Mouse (Mus musculus) lung, postnatal 0 days (tissue): ENCODE results near the gene Prokr2. TPM values are rescaled to one million over a fixed set of nuclear protein-coding genes. Genes with fewer than 3 reads are reported as not detected.

Experiments
- ATAC-seq: fragments of 200-750 bp; cut with Nextera tagmentation; 2 replicates; pipeline ENCODE4 v1.8.0; 2017; ENCODE audit warnings: moderate library complexity
- DNase-seq: peaks from one replicate; pipeline ENCODE4 v3.0.0-alpha.2; 2016; ENCODE audit warnings: low spot score
- H3K27ac ChIP-seq: fragments of 300-500 bp; sonication (generic); 2 replicates; pipeline ENCODE4 v1.5.1; 2014; ENCODE audit warnings: antibody characterized with exemption, mild to moderate bottlenecking, low read length, mixed read lengths
- H3K27me3 ChIP-seq: fragments of 300-500 bp; sonication (generic); replicated peaks from 2 replicates; pipeline ENCODE4 v1.6.1; 2014; ENCODE audit warnings: low read length, mixed read lengths; ENCODE audit not compliant: insufficient read depth
- H3K36me3 ChIP-seq: fragments of 300-500 bp; sonication (generic); 2 replicates; pipeline ENCODE4 v1.6.1; 2014; ENCODE audit warnings: low read length, mixed read lengths; ENCODE audit not compliant: insufficient read depth
- H3K4me1 ChIP-seq: fragments of 300-500 bp; sonication (generic); 2 replicates; pipeline ENCODE4 v1.6.1; 2014; ENCODE audit warnings: antibody characterized with exemption, low read depth, low read length, mixed read lengths; ENCODE audit not compliant: insufficient read depth
- H3K4me2 ChIP-seq: fragments of 300-500 bp; sonication (generic); replicated peaks from 2 replicates; pipeline ENCODE4 v1.6.1; 2014; ENCODE audit warnings: low read depth, mild to moderate bottlenecking, low read length, moderate library complexity, mixed read lengths
- H3K4me3 ChIP-seq: fragments of 300-500 bp; sonication (generic); 2 replicates; pipeline ENCODE4 v1.5.1; 2014; ENCODE audit warnings: low read depth, low read length
- H3K9ac ChIP-seq: fragments of 300-500 bp; sonication (generic); replicated peaks from 2 replicates; pipeline ENCODE4 v1.6.1; 2014; ENCODE audit warnings: low read depth, mild to moderate bottlenecking
- H3K9me3 ChIP-seq: fragments of 300-500 bp; sonication (generic); 2 replicates; pipeline ENCODE4 v1.6.1; 2016; ENCODE audit warnings: low read length, mixed read lengths
- CTCF ChIP-seq: IDR thresholded peaks from 2 replicates; pipeline ENCODE4 v1.5.1; 2016; ENCODE audit warnings: antibody characterized with exemption, mild to moderate bottlenecking
- EP300 ChIP-seq: IDR thresholded peaks from 2 replicates; pipeline ENCODE4 v1.6.1; 2016; ENCODE audit warnings: antibody characterized with exemption, mild to moderate bottlenecking, control low read depth
- WGBS: fragments of 180-500 bp; shearing (Covaris S2); extraction: QIAGEN DNeasy Blood & Tissue Kit; methylation state at CpG from one replicate; pipeline ENCODE4 v1.1.7; 2014; 5-methylcytosine and 5-hydroxymethylcytosine counted together
- polyA plus RNA-seq: library from polyadenylated mRNA; unstranded; fragments of >200 nt; fragmentation: Nextera tagmentation; extraction: Ambion mirVana; gene quantifications from 2 replicates; pipeline ENCODE4 v1.2.1, GENCODE M21; 2015

Gene Prokr2
- polyA plus RNA-seq, 1 experiment from 2014 or later = not detected

- ATAC-seq = no peak
- TF ChIP-seq CTCF (no peak), EP300 (no peak)
Observed at GRCm38 (mm10) chr2:132368433-132368832, 16.8 kb downstream of the Prokr2 start.

GRCm38 (mm10) chr2:132343846-132344245 is 41.4 kb downstream of the Prokr2 start:
- no peak overlapping the region for H3K4me2 ChIP-seq
- no peak overlapping the region for H3K9ac ChIP-seq
- H3K27ac ChIP-seq = no peak overlapping the region
- H3K4me1 ChIP-seq = no peaks in the 10 kb centered on the region
- H3K4me3 ChIP-seq = no peak overlapping the region
- ATAC-seq (no peak), DNase-seq (no peak)
- no peaks in the 10 kb centered on the region for H3K9me3 ChIP-seq
- no peaks in the 10 kb centered on the region for H3K36me3 ChIP-seq
- H3K27me3 ChIP-seq = no peaks in the 10 kb centered on the region
- no peak for TF ChIP-seq CTCF
- TF ChIP-seq EP300 = no peak
- 78% methylated on average over 11 of the region's 11 CpGs for WGBS

More at GRCm38 (mm10) chr2:132368433-132368832, 16.8 kb downstream of the Prokr2 start:
- no peaks in the 10 kb centered on the region for H3K4me1 ChIP-seq
- WGBS = 60% methylated on average over 3 of the region's 3 CpGs
- H3K27me3 ChIP-seq = no peaks in the 10 kb centered on the region
- H3K27ac ChIP-seq = no peak overlapping the region
- H3K4me3 ChIP-seq = no peak overlapping the region
- no peak overlapping the region for H3K4me2 ChIP-seq
- H3K9me3 ChIP-seq = no peaks in the 10 kb centered on the region
- DNase-seq = no peak
- H3K36me3 ChIP-seq = no peaks in the 10 kb centered on the region
- H3K9ac ChIP-seq = no peak overlapping the region

GRCm38 (mm10) chr2:132341293-132341692 is 44.0 kb downstream of the Prokr2 start:
- Histone ChIP-seq H3K4me3 (no peak overlapping the region), H3K27ac (no peak overlapping the region), H3K9me3 (no peaks in the 10 kb centered on the region), H3K9ac (no peak overlapping the region), H3K27me3 (no peaks in the 10 kb centered on the region), H3K4me1 (no peaks in the 10 kb centered on the region), H3K36me3 (no peaks in the 10 kb centered on the region), H3K4me2 (no peak overlapping the region)
- no peak for TF ChIP-seq CTCF
- TF ChIP-seq EP300 = no peak
- 89% methylated on average over 3 of the region's 3 CpGs for WGBS
- ATAC-seq (no peak), DNase-seq (no peak)

- H3K4me3 ChIP-seq = no peak overlapping the region
- H3K4me2 ChIP-seq = no peak overlapping the region
- no peaks in the 10 kb centered on the region for H3K27me3 ChIP-seq
- ATAC-seq (no peak), DNase-seq (no peak)
- H3K9me3 ChIP-seq = no peaks in the 10 kb centered on the region
- no peaks in the 10 kb centered on the region for H3K36me3 ChIP-seq
- no peak overlapping the region for H3K27ac ChIP-seq
- TF ChIP-seq EP300 (no peak), CTCF (no peak)
- H3K9ac ChIP-seq = no peak overlapping the region
- WGBS = 33% methylated on average over 2 of the region's 2 CpGs
- H3K4me1 ChIP-seq = no peaks in the 10 kb centered on the region
Observed at GRCm38 (mm10) chr2:132340350-132340749, 44.9 kb downstream of the Prokr2 start.

GRCm38 (mm10) chr2:132337202-132337601 is 48.0 kb downstream of the Prokr2 start:
- 36% methylated on average over 2 of the region's 2 CpGs for WGBS
- H3K4me2 ChIP-seq = no peak overlapping the region
- no peaks in the 10 kb centered on the region for H3K4me1 ChIP-seq
- H3K4me3 ChIP-seq = no peak overlapping the region
- no peak for DNase-seq
- H3K9me3 ChIP-seq = no peaks in the 10 kb centered on the region
- no peaks in the 10 kb centered on the region for H3K36me3 ChIP-seq
- H3K27ac ChIP-seq = no peak overlapping the region
- TF ChIP-seq CTCF = no peak
- H3K9ac ChIP-seq = no peak overlapping the region
- ATAC-seq = no peak
- H3K27me3 ChIP-seq = no peaks in the 10 kb centered on the region

GRCm38 (mm10) chr2:132323541-132323940 is 61.7 kb downstream of the Prokr2 start:
- Histone ChIP-seq H3K9ac (no peak overlapping the region), H3K27ac (no peak overlapping the region), H3K9me3 (no peaks in the 10 kb centered on the region), H3K27me3 (no peaks in the 10 kb centered on the region), H3K4me3 (no peak overlapping the region), H3K4me2 (no peak overlapping the region), H3K36me3 (no peaks in the 10 kb centered on the region), H3K4me1 (no peaks in the 10 kb centered on the region)
- TF ChIP-seq CTCF = no peak
- TF ChIP-seq EP300 = no peak
- peak; percentile 49 for ATAC-seq
- WGBS = 40% methylated on average over 4 of the region's 4 CpGs
- DNase-seq = peak; percentile 51

GRCm38 (mm10) chr2:132320516-132320915 is 64.7 kb downstream of the Prokr2 start:
- H3K4me2 ChIP-seq = no peak overlapping the region
- no peaks in the 10 kb centered on the region for H3K4me1 ChIP-seq
- no peak overlapping the region for H3K27ac ChIP-seq
- H3K36me3 ChIP-seq = no peaks in the 10 kb centered on the region
- H3K9me3 ChIP-seq = no peaks in the 10 kb centered on the region
- no peaks in the 10 kb centered on the region for H3K27me3 ChIP-seq
- ATAC-seq = no peak
- H3K4me3 ChIP-seq = no peak overlapping the region
- DNase-seq = no peak
- H3K9ac ChIP-seq = no peak overlapping the region
- WGBS = 73% methylated on average over 5 of the region's 5 CpGs
- TF ChIP-seq CTCF = no peak
- no peak for TF ChIP-seq EP300
